Mouse (Mus musculus): Measurements from ENCODE around the gene Zfp853. TPM values are rescaled to one million over a fixed set of nuclear protein-coding genes. Genes with fewer than 3 reads are reported as not detected.

Gene Zfp853
- 0.17 and 0.21 TPM in 2 replicates for polyA plus RNA-seq (2012; rRNA removed)

DNA sequence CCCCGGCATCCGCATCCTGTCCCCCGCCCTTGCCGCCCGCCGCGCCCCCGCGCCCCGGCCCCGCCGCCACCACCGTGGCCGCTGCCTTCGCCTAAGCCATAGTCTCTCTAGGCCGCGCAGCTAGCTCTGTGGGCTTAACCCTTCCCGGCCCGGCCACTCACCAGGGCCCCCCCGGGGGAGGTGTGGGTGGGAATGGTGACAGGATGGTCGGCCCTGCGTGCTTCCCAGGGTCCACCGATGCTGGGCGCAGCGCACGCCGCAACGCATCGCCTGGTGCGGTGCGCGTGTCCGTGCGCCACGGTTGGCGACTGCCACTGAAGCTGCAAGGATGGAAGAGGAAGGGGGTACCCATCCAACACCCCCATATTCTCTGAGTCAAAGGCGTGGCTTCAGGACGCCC lies at the start of gene Zfp853:
Gene Zfp853 (minus strand): TSS at position 220 of the 400 bp plus-strand sequence.

DNA sequence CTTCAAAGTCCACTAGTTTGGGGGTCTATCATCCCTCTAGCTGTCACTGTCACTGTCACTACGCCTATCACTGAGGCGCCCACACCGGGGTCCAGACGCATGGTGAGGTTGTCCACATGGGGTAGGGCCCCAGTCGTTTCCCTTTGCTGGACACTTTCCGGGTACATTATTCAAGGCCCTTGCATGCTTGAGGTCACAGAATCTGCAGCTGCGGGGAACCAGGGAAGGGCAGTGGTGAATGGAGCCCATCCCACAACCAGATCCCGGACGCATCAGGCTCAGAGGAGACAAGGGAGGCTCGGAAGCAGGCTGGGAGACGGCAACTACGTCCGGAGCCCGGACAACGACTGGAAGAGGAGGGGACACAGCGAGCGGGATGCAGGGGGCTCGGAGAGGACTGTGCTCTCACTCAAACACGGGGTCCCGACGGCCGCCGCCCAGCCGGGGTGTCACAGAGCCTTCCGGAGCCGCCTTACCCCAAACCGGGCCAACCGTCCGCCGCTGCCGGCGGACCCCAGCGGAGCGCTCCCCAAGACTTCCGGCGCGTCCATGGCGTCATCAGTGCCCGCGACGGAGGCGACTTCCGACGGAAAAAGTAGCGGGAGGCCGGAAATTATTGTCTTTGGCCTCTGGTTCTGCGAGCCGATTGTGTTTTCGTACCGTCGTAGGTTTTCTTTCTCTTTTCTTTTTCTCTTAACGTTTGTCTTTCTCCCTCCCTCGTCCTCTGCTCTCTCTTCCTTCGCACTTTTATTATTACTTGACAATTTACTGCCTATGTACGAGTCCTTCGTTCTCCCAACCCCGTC lies 35.5 kb upstream of the Zfp853 start, which contains the start of gene Zdhhc4:
Gene Zdhhc4 (minus strand): TSS at position 567 of the 806 bp plus-strand sequence.

DNA sequence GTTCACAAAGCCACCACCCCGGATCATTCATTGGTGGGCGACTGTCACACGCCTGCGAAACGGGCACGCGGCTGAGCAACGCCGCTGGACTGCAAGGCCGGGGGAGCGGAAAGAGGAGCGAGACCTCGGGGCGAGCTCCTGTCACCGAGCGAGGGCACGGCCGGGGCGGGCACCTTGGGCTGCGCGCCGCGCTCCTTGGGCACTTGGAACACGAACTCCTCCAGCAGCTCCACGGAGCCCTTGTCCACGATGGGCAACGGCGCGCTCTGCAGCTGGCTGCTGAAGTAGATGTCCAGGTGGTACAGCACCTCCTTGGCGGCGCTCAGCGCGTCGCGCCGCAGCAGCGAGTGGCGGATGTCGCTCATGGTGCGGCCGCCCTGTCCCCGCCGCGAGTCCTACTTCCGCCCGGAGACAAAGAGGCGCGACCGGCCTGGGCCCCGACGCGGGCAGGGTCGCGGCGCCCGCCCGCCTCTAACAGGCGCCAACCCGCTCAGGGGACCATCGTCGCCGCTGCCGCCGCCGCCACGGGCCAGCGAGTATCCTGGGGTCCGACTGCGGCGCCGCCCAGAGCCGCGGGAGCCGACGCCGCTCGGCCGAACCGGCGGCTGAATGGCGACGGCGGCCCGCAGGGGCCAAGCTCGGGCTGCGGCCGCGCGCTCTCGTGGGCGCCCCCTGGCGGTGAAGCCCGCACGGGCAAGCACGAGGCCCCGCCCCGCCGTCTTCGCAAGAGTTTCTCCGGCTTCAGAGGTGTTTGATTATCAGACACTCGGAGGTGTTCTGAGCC lies 21.5 kb upstream of the Zfp853 start, which contains the start of gene E130309D02Rik:
Gene E130309D02Rik (minus strand): TSS at position 631 of the 784 bp plus-strand sequence.

DNA sequence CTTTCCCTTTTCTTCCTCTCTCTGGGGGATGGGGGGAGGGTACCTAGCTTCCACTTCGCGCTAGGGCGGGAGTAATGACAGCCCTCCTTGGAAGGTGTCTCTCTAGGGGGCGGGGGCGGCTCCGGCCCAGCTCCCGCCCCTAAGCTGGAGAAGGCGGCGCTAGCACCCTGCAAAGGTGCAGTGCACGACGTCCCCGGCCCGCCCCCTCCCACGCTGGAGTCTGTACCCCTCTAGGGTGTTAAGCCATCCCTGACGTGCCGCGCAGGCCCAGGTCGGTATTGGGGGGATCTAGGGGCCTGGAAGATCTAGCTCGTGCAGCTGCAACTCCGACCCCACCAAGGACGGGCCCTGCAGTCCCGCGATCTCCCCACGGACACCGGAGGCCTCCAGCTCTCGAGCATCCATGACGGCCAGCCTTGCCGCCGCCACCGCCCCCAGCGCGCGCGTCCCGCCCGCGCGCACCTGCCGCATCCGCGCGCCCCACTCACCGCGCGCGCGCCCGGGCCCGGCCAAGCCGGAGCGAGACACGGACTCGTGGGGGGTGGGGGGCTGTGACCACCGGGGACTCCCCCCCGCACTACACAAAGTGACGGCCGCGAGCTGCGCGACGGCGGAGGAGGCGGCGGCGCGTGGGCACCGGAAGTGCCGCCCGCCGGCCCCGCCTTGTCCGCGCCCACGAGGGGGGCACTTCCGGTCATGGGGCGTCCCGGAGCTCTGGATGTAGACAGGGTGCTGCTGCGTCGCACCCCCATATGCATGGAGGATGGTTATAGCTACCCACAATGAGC lies 23.9 kb downstream of the Zfp853 start, which contains the start of gene Zfp316:
Gene Zfp316 (minus strand): TSS at position 660 of the 788 bp plus-strand sequence.

Other genes with a start within 250 kb of the Zfp853 start
- gene Rnf216, start 180.6 kb downstream of the Zfp853 start, polyA plus RNA-seq (2012; rRNA removed): 22.9 and 25.7 TPM in 2 replicates
- not detected in 2 replicates for gene Olfr718-ps1, start 146.0 kb downstream of the Zfp853 start, polyA plus RNA-seq (2012; rRNA removed)
- gene Rbak, start 112.8 kb downstream of the Zfp853 start, polyA plus RNA-seq (2012; rRNA removed): 2.7 and 2.8 TPM in 2 replicates
- gene Spdye4b, start 112.6 kb downstream of the Zfp853 start, polyA plus RNA-seq (2012; rRNA removed): not detected in 2 replicates
- gene Spdye4a, start 66.7 kb downstream of the Zfp853 start, polyA plus RNA-seq (2012; rRNA removed): not detected in 2 replicates
- 5.9 and 7.3 TPM in 2 replicates for gene Zfp12, start 58.5 kb downstream of the Zfp853 start, polyA plus RNA-seq (2012; rRNA removed)
- 10.0 and 10.2 TPM in 2 replicates for gene Zfp316, start 23.6 kb downstream of the Zfp853 start, polyA plus RNA-seq (2012; rRNA removed)
- gene E130309D02Rik, start 21.7 kb upstream of the Zfp853 start, polyA plus RNA-seq (2012; rRNA removed): 29.1 and 30.3 TPM in 2 replicates
- gene Zdhhc4, start 35.6 kb upstream of the Zfp853 start, polyA plus RNA-seq (2012; rRNA removed): 52.1 and 62.7 TPM in 2 replicates
- 0.67 and 0.87 TPM in 2 replicates for gene Grid2ip, start 63.7 kb upstream of the Zfp853 start, polyA plus RNA-seq (2012; rRNA removed)
- gene Kdelr2, start 110.2 kb upstream of the Zfp853 start, polyA plus RNA-seq (2012; rRNA removed): 223 and 303 TPM in 2 replicates
- 19.3 and 28.7 TPM in 2 replicates for gene Daglb, start 171.0 kb upstream of the Zfp853 start, polyA plus RNA-seq (2012; rRNA removed)
- gene Rac1, start 234.4 kb upstream of the Zfp853 start, polyA plus RNA-seq (2012; rRNA removed): 381 and 488 TPM in 2 replicates

Measured in colon, adult 2 months (tissue).